Comparison of ENCODE assay signal across 9 mouse cellular contexts in the genomic region with DNA sequence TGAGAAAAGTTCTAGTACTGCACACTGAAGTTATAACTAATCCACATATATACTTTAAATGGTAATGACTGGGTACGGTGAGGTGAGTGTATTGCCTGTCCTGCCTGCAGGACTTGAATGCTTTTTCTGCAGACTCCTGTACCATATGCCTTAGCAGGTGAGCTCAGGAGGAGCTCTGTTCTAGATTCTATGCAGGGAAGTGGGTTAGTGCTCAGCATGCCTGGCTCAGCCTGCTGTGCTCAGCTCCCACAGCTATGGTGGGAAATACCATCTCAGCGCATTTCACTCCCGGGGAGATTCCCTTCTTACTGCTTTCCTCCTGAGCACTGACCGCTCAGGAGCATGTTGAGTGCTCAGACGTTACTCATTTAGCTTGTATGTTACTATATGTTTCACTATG.
"Had no signal": no experiment of that assay in that cellular context is flagged by ENCODE, and none has a peak within 500 bp of the region (broad histone marks: within the 10 kb centered on the region; RNA-seq: fewer than 3 reads in every experiment).

No protein-coding gene starts in this region.

- ATAC-seq: midbrain, embryonic 15.5 days had no signal

- DNase-seq: lung, adult 18-20 months; lung, embryonic 14.5 days; lung, postnatal 10 days; lung, postnatal 4 days; right cerebral cortex, postnatal 14 days; thymus, adult 18-20 months; thymus, postnatal 14 days; thymus, postnatal 36 days had no signal
